Mouse (Mus musculus) erythroblast, embryonic 14.5 days (primary cell): Measurements from ENCODE around the gene Gm17428.
"Not testable (repeated sequence)": the region's sequence is repeated elsewhere in the genome, so short reads cannot be mapped to it uniquely, and the experiment has no call there.

Source experiments
- GATA1 ChIP-seq: IDR thresholded peaks from 2 replicates; pipeline ENCODE4 v1.6.1; 2012; ENCODE audit warnings: low read length, inconsistent platforms, mixed read lengths
- TAL1 ChIP-seq: IDR thresholded peaks from 3 replicates; pipeline ENCODE4 v1.6.1; 2012; ENCODE audit warnings: low read length, inconsistent platforms, mixed read lengths

DNA sequence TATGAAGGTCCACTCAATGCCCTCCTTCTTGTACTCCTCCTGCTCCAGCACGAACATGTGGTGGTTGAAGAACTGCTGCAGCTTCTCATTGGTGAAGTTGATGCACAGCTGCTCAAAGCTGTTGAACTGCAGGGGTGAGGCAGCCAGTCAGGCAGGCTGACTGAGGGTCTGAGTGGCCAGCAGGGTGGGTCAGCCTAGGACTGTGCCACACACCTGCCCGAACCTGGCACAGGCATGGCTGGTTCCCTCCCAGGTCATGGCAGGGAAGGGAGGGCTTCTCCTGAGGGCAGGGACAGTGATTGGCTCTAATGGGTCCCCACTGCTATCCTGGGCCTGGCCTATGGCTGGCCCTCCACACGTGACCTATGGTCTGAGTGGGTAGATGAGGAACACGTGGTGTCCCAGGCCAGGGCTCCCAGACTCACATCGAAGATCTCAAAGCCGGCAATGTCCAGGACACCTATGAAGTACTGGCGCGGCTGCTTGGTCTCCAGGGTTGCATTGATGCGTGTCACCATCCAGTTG, 11.7 kb downstream of the Gm17428 start:
- TF ChIP-seq GATA1, TAL1: not testable (repeated sequence)
